Mouse (Mus musculus): ENCODE measurements at regions not wholly inside any gene's neighbourhood (a gene's known extent, or its start where the extent isn't known, plus 50 kb on each side); places are given as distances from the start of the nearest gene placed in this dataset.
A peak's percentile ranks its signal among the peaks of the same experiment; 100 is the strongest.

DNA sequence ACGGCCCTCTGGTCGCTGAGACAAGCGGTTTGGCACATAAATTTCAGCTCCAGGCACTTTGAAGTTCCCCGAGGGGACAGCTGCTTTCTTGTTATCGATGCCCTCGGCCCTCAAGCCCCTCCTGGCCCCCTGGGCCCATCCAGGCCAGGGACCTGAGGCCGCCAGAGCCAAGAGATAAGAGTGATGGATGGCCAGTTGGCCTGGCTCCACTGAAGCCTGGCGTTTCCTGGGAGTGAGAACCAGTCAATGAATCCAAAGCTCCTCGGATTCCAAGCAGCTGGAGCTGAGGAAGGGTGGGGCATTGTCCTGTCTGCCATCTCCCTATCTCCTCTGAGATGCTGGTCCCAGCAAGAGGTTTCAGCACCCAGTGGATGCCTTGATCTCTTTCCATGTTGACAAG is 71.6 kb upstream of the Hand1 start:
- no peak for DNase-seq (ENCODE audit: low read depth, low spot score)

DNA sequence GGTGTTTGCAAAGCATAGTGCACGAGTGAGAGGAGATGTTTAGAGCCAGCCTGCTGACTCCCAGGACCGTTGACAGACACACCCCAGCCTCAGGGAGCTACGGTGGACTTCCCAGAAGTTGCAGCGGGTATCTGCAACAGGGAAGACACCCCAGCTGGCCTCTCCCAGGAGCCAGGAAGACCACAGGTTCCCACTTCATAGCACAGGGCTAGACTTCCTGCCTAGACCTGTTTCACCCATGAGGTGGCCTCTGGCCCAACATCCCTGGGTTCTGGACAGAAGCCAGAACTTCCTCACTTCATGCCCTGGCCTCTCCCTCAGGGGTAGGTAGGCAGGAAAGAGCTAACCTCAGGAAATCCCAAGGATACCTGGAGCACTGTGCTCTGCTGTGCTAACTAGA is 66.7 kb upstream of the Hand1 start:
- no peak for DNase-seq (ENCODE audit: low read depth, low spot score)

DNA sequence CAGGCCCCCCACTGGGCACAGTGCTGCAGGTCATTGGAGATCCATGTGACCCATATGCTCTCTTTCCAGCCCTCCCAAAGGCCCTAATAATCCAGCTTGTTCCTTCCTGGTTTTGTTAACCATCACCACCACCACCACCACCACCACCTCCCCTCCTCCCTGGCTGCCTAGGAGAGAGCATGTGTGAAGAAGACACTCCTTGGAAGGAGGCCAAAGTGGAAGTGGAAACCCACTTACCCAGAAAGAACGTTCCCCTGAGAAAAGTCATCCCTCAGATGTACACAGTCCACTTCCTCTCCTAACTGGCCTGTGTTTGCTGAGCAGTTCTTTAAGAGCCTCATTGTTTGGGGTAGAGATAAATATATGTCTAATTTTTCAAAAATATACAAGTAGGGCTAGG is 62.9 kb upstream of the Hand1 start:
- peak; percentile 49 for DNase-seq (ENCODE audit: low read depth, low spot score)

- DNase-seq (ENCODE audit: low read depth, low spot score), result no peak
These were observed 50.4 kb upstream of the Hand1 start for GRCm38 (mm10) chr11:57882736-57883635.
